8 mouse cellular contexts compared by ENCODE assay signal in the genomic region with DNA sequence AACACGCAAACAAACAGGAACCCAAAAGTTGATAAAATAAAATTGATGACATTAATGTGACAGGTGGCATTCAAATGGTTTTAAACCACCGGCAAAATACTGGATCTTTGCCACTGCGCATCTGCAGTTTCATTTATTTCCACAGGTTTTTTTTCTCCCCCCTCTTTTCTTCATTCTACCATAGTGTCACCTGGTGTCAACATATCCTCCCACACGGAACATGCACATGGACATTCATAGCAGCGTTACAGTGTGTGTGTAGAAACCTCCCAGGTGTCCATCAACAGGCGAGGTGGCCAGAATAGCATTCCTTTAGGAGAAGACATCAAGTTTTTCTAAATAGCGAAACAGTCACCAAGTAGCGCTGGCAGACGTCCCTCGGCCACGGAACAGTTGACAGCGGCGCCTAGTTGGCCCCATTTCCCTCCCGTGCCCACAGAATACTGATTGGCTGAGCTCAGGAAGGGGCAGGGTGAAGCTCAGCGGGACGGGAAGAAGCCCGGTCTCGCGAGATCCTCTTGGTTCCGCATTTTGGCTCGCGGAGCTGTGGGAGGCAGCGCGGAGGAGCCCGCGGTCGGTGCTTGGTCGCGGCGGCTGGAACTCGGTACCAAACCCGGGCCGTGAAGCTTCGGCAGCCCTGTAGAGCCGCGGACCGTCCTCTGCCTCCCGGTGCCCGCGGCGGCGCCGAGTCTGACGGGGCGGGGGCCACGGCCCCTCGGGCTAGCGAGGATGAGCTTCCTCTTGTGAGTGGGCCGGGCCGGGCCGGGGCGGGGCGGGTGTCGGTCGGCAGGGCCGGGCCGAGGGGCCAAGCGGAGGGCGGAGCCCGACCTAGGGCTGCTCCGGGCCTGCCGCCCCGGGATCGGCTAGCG. TPM values are rescaled to one million over a fixed set of nuclear protein-coding genes. Genes with fewer than 3 reads are reported as not detected.
DNase-seq lines count a peak whose midpoint lies in the region; ATAC-seq and TF ChIP-seq lines count a peak whose summit lies in the region.

Gene Mthfd2 (minus strand): TSS at position 384 of the 869 bp plus-strand sequence.
Gene Mob1a (plus strand): TSS at position 492 of the 869 bp plus-strand sequence.

- no peak for TF ChIP-seq CTCF in G1E (IDR thresholded peaks at IDR 0.05; ENCODE audit: low read depth, low read length)
- TF ChIP-seq CTCF in layer of hippocampus, adult 2 months (conservative IDR thresholded peaks at IDR 0.05), result 0 out of 2 replicates have a peak, but pooled peaks have one; percentile 4
- TF ChIP-seq CTCF in lung, embryonic 14.5 days (IDR thresholded peaks at IDR 0.05; ENCODE audit: low read depth), result no peak
- no peak for TF ChIP-seq CTCF in olfactory bulb, adult 2 months (IDR thresholded peaks at IDR 0.05; ENCODE audit: insufficient read depth, low read depth, low read length)
- TF ChIP-seq CTCF in thymus, adult 2 months (IDR thresholded peaks at IDR 0.05; ENCODE audit: borderline replicate concordance, control insufficient read depth, extremely low read depth, insufficient read depth, low read length, poor library complexity), result 0 out of 2 replicates have a peak, but pooled peaks have one; percentile 42

- H3K4me3 ChIP-seq in G1E (ENCODE audit: low read depth, low read length), result peak within 1 kb of the TSS; percentile 82
- H3K4me3 ChIP-seq in forebrain, embryonic 16.5 days (replicated peaks; ENCODE audit: low read length), result peak within 1 kb of the TSS; percentile 69
- H3K4me3 ChIP-seq in layer of hippocampus, adult 2 months, result peak within 1 kb of the TSS; percentile 70
- peak within 1 kb of the TSS; percentile 79 for H3K4me3 ChIP-seq in lung, embryonic 14.5 days (ENCODE audit: low read depth, low read length)
- peak within 1 kb of the TSS; percentile 83 for H3K4me3 ChIP-seq in olfactory bulb, adult 2 months (ENCODE audit: insufficient read depth, low read depth, low read length)
- H3K4me3 ChIP-seq in thymus, adult 2 months (ENCODE audit: control insufficient read depth, insufficient read depth, low read length), result peak within 1 kb of the TSS; percentile 77

- intact Hi-C loops in heart, postnatal 36 days (cut with DNase I), result no loop called here

- peak; percentile 93 for DNase-seq in G1E (ENCODE audit: low spot score)
- DNase-seq in cerebellum, adult 18-20 months, result peak; percentile 94 to 96
- DNase-seq in heart, postnatal 36 days, result peak; percentile 93 to 98
- DNase-seq in layer of hippocampus, adult 2 months (ENCODE audit: low spot score in 2 of 2), result peak; percentile 92 to 94
- peak; percentile 99 for DNase-seq in lung, embryonic 14.5 days
- peak; percentile 94 for DNase-seq in thymus, adult 2 months

- no peaks in the 10 kb centered on the region for H3K27me3 ChIP-seq in G1E (ENCODE audit: insufficient read depth, low read length)
- no peaks in the 10 kb centered on the region for H3K27me3 ChIP-seq in forebrain, embryonic 16.5 days (replicated peaks; ENCODE audit: control insufficient read depth, insufficient read depth, low read length)
- H3K27me3 ChIP-seq in lung, embryonic 14.5 days (ENCODE audit: insufficient read depth, low read length), result no peaks in the 10 kb centered on the region
- H3K27me3 ChIP-seq in thymus, adult 2 months (ENCODE audit: control insufficient read depth, insufficient read depth, low read length), result no peaks in the 10 kb centered on the region

- H3K27ac ChIP-seq in forebrain, embryonic 16.5 days (ENCODE audit: low read length), result peak within 1 kb of the TSS; percentile 89
- peak within 1 kb of the TSS; percentile 95 for H3K27ac ChIP-seq in layer of hippocampus, adult 2 months
- H3K27ac ChIP-seq in lung, embryonic 14.5 days (ENCODE audit: low read depth), result peak within 1 kb of the TSS; percentile 92
- H3K27ac ChIP-seq in olfactory bulb, adult 2 months (ENCODE audit: insufficient read depth, low read depth, low read length), result peak within 1 kb of the TSS; percentile 41; the same call in 1 of the 2 replicates
- peak within 1 kb of the TSS; percentile 79 for H3K27ac ChIP-seq in thymus, adult 2 months (ENCODE audit: control insufficient read depth, insufficient read depth, low read length)

- peak within 1 kb of the TSS; percentile 92 for H3K4me2 ChIP-seq in forebrain, embryonic 16.5 days (ENCODE audit: low read length)
- peak within 1 kb of the TSS; percentile 87 for H3K4me2 ChIP-seq in lung, embryonic 14.5 days

- H3K4me1 ChIP-seq in G1E (ENCODE audit: insufficient read depth, low read depth, low read length), result peaks cover 48% of the 10 kb centered on the region
- peaks cover 16% of the 10 kb centered on the region for H3K4me1 ChIP-seq in forebrain, embryonic 16.5 days (replicated peaks; ENCODE audit: control insufficient read depth, insufficient read depth, low read length)
- peaks cover 10% of the 10 kb centered on the region for H3K4me1 ChIP-seq in lung, embryonic 14.5 days (ENCODE audit: insufficient read depth)
- no peaks in the 10 kb centered on the region for H3K4me1 ChIP-seq in olfactory bulb, adult 2 months (ENCODE audit: control insufficient read depth, insufficient read depth, low read length)
- peaks cover 5% of the 10 kb centered on the region for H3K4me1 ChIP-seq in thymus, adult 2 months (replicated peaks; ENCODE audit: control insufficient read depth, insufficient read depth, low read length)

- WGBS in forebrain, embryonic 16.5 days, result under 1% methylated on average over 63 of the region's 65 CpGs
- WGBS in lung, embryonic 14.5 days, result 1% methylated on average over 53 of the region's 65 CpGs
- WGBS in olfactory bulb, adult 2 months, result 1% methylated on average over 65 of the region's 65 CpGs
- WGBS in thymus, adult 2 months, result under 1% methylated on average over 64 of the region's 65 CpGs

- H3K9ac ChIP-seq in forebrain, embryonic 16.5 days (replicated peaks; ENCODE audit: low read depth, low read length), result peak within 1 kb of the TSS; percentile 96
- peak within 1 kb of the TSS; percentile 75 for H3K9ac ChIP-seq in lung, embryonic 14.5 days

- peak; percentile 96 for TF ChIP-seq POLR2A in olfactory bulb, adult 2 months (IDR thresholded peaks at IDR 0.05; ENCODE audit: insufficient read depth, low read depth, low read length)
- TF ChIP-seq POLR2A in thymus, adult 2 months (IDR thresholded peaks at IDR 0.05; ENCODE audit: control insufficient read depth, extremely low read depth, insufficient read depth, low read length, poor library complexity), result peak; percentile 94

- peaks cover 43% of the 10 kb centered on the region for H3K36me3 ChIP-seq in G1E (replicated peaks)
- peaks cover 6% of the 10 kb centered on the region for H3K36me3 ChIP-seq in forebrain, embryonic 16.5 days (ENCODE audit: control insufficient read depth, insufficient read depth)
- H3K36me3 ChIP-seq in lung, embryonic 14.5 days (ENCODE audit: insufficient read depth), result peaks cover 22% of the 10 kb centered on the region; the same call in 1 of the 2 replicates
- H3K36me3 ChIP-seq in thymus, adult 2 months (ENCODE audit: control insufficient read depth, insufficient read depth, low read length), result peaks cover 16% of the 10 kb centered on the region

- H3K9me3 ChIP-seq in G1E (replicated peaks), result no peaks in the 10 kb centered on the region
- no peaks in the 10 kb centered on the region for H3K9me3 ChIP-seq in forebrain, embryonic 16.5 days (ENCODE audit: control insufficient read depth, low read length)
- no peaks in the 10 kb centered on the region for H3K9me3 ChIP-seq in lung, embryonic 14.5 days (ENCODE audit: low read depth, low read length)

- peak; percentile 96 for ATAC-seq in G1E (ENCODE audit: extremely low read depth, insufficient number of reproducible peaks, low FRiP score, poor library complexity, severe bottlenecking)
- peak; percentile 99 for ATAC-seq in forebrain, embryonic 16.5 days
- ATAC-seq in lung, embryonic 14.5 days (ENCODE audit: insufficient read depth), result peak; percentile 98

RNA-seq across cellular contexts. Expression of gene Mthfd2, which starts in this region (rescaled TPM):
- 36.6 and 37.9 TPM in 2 replicates for total RNA-seq in G1E (2014; fragmentation: Nextera tagmentation)
- 26.2 and 31.5 TPM in 2 replicates for total RNA-seq in G1E (2017)
- 35.8 and 39.8 TPM in 2 replicates for polyA plus RNA-seq in G1E (2012)
- 22.3 and 28.6 TPM in 2 replicates for polyA plus RNA-seq in forebrain, embryonic 16.5 days (2015; fragmentation: Nextera tagmentation; extraction: Ambion mirVana)
- total RNA-seq in heart, postnatal 36 days (2021), result 1 to 10 TPM; 2.2 to 3.0 TPM
- total RNA-seq in layer of hippocampus, adult 2 months (2021), result 1 to 10 TPM; 5.8 to 7.1 TPM
- polyA plus RNA-seq in lung, embryonic 14.5 days (2014; fragmentation: Nextera tagmentation; extraction: Ambion mirVana), result 41.6 and 47.3 TPM in 2 replicates
- polyA plus RNA-seq in olfactory bulb, adult 2 months (2012; ENCODE audit: insufficient read depth, insufficient read length, low replicate concordance, missing spikeins), result not detected in 2 replicates
- polyA plus RNA-seq in thymus, adult 2 months (2012; rRNA removed), result 15.9 and 16.3 TPM in 2 replicates

RNA-seq across cellular contexts. Expression of gene Mob1a, which starts in this region (rescaled TPM):
- total RNA-seq in G1E (2014; fragmentation: Nextera tagmentation), result 111 and 119 TPM in 2 replicates
- total RNA-seq in G1E (2017), result 236 and 238 TPM in 2 replicates
- polyA plus RNA-seq in G1E (2012), result 142 and 156 TPM in 2 replicates
- polyA plus RNA-seq in forebrain, embryonic 16.5 days (2015; fragmentation: Nextera tagmentation; extraction: Ambion mirVana), result 30.2 and 36.6 TPM in 2 replicates
- 10 to 100 TPM; 22.9 to 24.9 TPM for total RNA-seq in heart, postnatal 36 days (2021)
- total RNA-seq in layer of hippocampus, adult 2 months (2021), result 10 to 100 TPM; 16.2 to 22.2 TPM
- 93.1 and 93.6 TPM in 2 replicates for polyA plus RNA-seq in lung, embryonic 14.5 days (2014; fragmentation: Nextera tagmentation; extraction: Ambion mirVana)
- polyA plus RNA-seq in olfactory bulb, adult 2 months (2012; ENCODE audit: insufficient read depth, insufficient read length, low replicate concordance, missing spikeins), result not detected in 2 replicates
- polyA plus RNA-seq in thymus, adult 2 months (2012; rRNA removed), result 45.5 and 49.1 TPM in 2 replicates

Comparison
In these comparisons a context has a peak if more than half of its experiments do, and no peak if none do; other contexts are left out.
1. Peak in every context shown above with its lines: DNase-seq, ATAC-seq, H3K4me3 ChIP-seq and H3K27ac ChIP-seq.
2. RNA of gene Mob1a (total RNA-seq): 111 to 238 TPM in G1E; 22.9 to 24.9 TPM in heart, postnatal 36 days and 16.2 to 22.2 TPM in layer of hippocampus, adult 2 months; every median in the first group is over 4 times any median in the second.
3. CTCF ChIP-seq: peak in layer of hippocampus, adult 2 months (single experiment) and thymus, adult 2 months (single experiment); none in G1E (single experiment), lung, embryonic 14.5 days (single experiment) and olfactory bulb, adult 2 months (single experiment).
4. H3K27ac ChIP-seq: peak in every context shown above with its lines; median percentile 95 in layer of hippocampus, adult 2 months; 92 in lung, embryonic 14.5 days; 89 in forebrain, embryonic 16.5 days; 79 in thymus, adult 2 months; 41 in olfactory bulb, adult 2 months.